Mouse (Mus musculus): ENCODE measurements around the gene Mst1.

The Mst1 gene

GRCm38 (mm10) chr9:108080168-108080567 is at the start of gene Mst1:
Mst1 (plus strand) TSS chr9:108080436.
- DNase-seq (ENCODE audit: low read depth) = no peak

- no peak for DNase-seq (ENCODE audit: low read depth)
Measured at GRCm38 (mm10) chr9:108032126-108032525, 48.1 kb upstream of the Mst1 start.

GRCm38 (mm10) chr9:108035331-108036156 is 44.7 kb upstream of the Mst1 start:
- peak; percentile 45 for DNase-seq (ENCODE audit: low read depth)

GRCm38 (mm10) chr9:108044751-108045492 is 35.3 kb upstream of the Mst1 start:
- DNase-seq (ENCODE audit: low read depth) = no peak

GRCm38 (mm10) chr9:108046582-108046981 is 33.7 kb upstream of the Mst1 start:
- no peak for DNase-seq (ENCODE audit: low read depth)

- peak; percentile 28 for DNase-seq (ENCODE audit: low read depth)
Measured at GRCm38 (mm10) chr9:108047601-108048565, 32.4 kb upstream of the Mst1 start.

- DNase-seq (ENCODE audit: low read depth) = no peak
Measured at GRCm38 (mm10) chr9:108048566-108048955, 31.7 kb upstream of the Mst1 start.

GRCm38 (mm10) chr9:108049016-108049455 is 31.2 kb upstream of the Mst1 start, which contains the start of gene Gmppb:
Gmppb (plus strand) TSS chr9:108049242.
- peak; percentile 97 for DNase-seq (ENCODE audit: low read depth)

- DNase-seq (ENCODE audit: low read depth) = peak; percentile 28
Measured at GRCm38 (mm10) chr9:108049561-108050251, 30.5 kb upstream of the Mst1 start.

GRCm38 (mm10) chr9:108051184-108051930 is 28.9 kb upstream of the Mst1 start:
- no peak for DNase-seq (ENCODE audit: low read depth)

GRCm38 (mm10) chr9:108051931-108052220 is 28.4 kb upstream of the Mst1 start:
- no peak for DNase-seq (ENCODE audit: low read depth)

GRCm38 (mm10) chr9:108052411-108052810 is 27.8 kb upstream of the Mst1 start:
- DNase-seq (ENCODE audit: low read depth) = peak; percentile 27

- peak; percentile 97 for DNase-seq (ENCODE audit: low read depth)
Measured at GRCm38 (mm10) chr9:108052885-108053664, 27.2 kb upstream of the Mst1 start, which contains the start of gene Amigo3. Amigo3 (plus strand) TSS chr9:108053159.

- no peak for DNase-seq (ENCODE audit: low read depth)
Measured at GRCm38 (mm10) chr9:108053665-108054225, 26.5 kb upstream of the Mst1 start.

GRCm38 (mm10) chr9:108054331-108055040 is 25.8 kb upstream of the Mst1 start:
- DNase-seq (ENCODE audit: low read depth) = no peak

GRCm38 (mm10) chr9:108055061-108055460 is 25.2 kb upstream of the Mst1 start:
- no peak for DNase-seq (ENCODE audit: low read depth)

GRCm38 (mm10) chr9:108055661-108056237 is 24.5 kb upstream of the Mst1 start:
- DNase-seq (ENCODE audit: low read depth) = no peak
